Mouse (Mus musculus) erythroblast, embryonic 14.5 days (primary cell): ENCODE data around the gene Scn10a.

Source experiments
- GATA1 ChIP-seq: IDR thresholded peaks from 2 replicates; pipeline ENCODE4 v1.6.1; 2012; ENCODE audit warnings: low read length, inconsistent platforms, mixed read lengths
- TAL1 ChIP-seq: IDR thresholded peaks from 3 replicates; pipeline ENCODE4 v1.6.1; 2012; ENCODE audit warnings: low read length, inconsistent platforms, mixed read lengths

DNA sequence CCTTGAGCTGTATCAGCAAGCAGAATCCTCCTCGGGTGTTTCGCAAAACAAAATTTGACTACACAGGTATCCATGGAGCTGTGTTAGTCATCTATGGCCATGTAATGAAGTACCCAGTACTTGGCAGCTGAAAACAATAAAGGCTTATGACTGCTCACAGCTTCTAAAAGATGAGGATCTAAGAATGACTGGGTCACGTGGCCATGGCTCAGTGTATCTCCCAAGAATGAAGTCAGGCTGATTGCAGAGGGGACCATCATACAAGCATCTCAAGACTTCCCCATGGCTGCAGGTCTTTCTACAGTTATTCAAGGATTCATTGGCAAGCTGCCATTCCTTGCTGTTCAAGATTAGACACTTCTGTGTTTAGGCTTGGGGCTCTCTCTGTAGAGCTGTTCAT, 24.2 kb upstream of the Scn10a start:
- TF ChIP-seq GATA1 (no peak), TAL1 (no peak)
